In genomic region chr8:84217206-84217605, GRCm38 (mm10) we compare ENCODE assay signal across 18 mouse cellular contexts. TPM values are rescaled to one million over a fixed set of nuclear protein-coding genes. Genes with fewer than 3 reads are reported as not detected.
"Had no signal": no experiment of that assay in that cellular context is flagged by ENCODE, and none has a peak within 500 bp of the region (broad histone marks: within the 10 kb centered on the region; RNA-seq: fewer than 3 reads in every experiment).

No protein-coding gene starts in this region.

- H3K27ac ChIP-seq: neural tube, embryonic 13.5 days; neural tube, embryonic 15.5 days; stomach, embryonic 15.5 days; stomach, postnatal 0 days had no signal

- H3K4me1 ChIP-seq: neural tube, embryonic 13.5 days; neural tube, embryonic 15.5 days; stomach, embryonic 15.5 days had no signal

- DNase-seq: retina, postnatal 1 day; right cerebral cortex, adult 18-20 months; right cerebral cortex, postnatal 14 days; right cerebral cortex, postnatal 25 days; right cerebral cortex, postnatal 4 days; spleen, adult 18-20 months; thymus, adult 18-20 months; thymus, adult 2 months; thymus, postnatal 14 days; thymus, postnatal 25 days; thymus, postnatal 36 days; thymus, postnatal 4 days had no signal

- H3K9me3 ChIP-seq: neural tube, embryonic 13.5 days; neural tube, embryonic 15.5 days; stomach, embryonic 15.5 days had no signal

- H3K27me3 ChIP-seq: neural tube, embryonic 13.5 days; neural tube, embryonic 15.5 days; stomach, embryonic 15.5 days had no signal

- H3K9ac ChIP-seq: neural tube, embryonic 13.5 days; neural tube, embryonic 15.5 days; stomach, embryonic 15.5 days had no signal

- H3K4me2 ChIP-seq: neural tube, embryonic 13.5 days; neural tube, embryonic 15.5 days; stomach, embryonic 15.5 days had no signal

- H3K4me3 ChIP-seq: neural tube, embryonic 13.5 days; neural tube, embryonic 15.5 days; stomach, embryonic 15.5 days had no signal

RNA-seq across cellular contexts. Expression of gene Nanos3, which starts 32.2 kb away (rescaled TPM):
- polyA plus RNA-seq: spleen, adult 2 months; urinary bladder, adult 2 months had no signal
